Mouse (Mus musculus) bone marrow macrophage, adult 2 months (primary cell): ENCODE data around the gene Cib2.

Experiments
- CTCF ChIP-seq: IDR thresholded peaks from 2 replicates; pipeline ENCODE4 v1.5.1; 2012; ENCODE audit warnings: low read depth, mild to moderate bottlenecking, low read length, moderate library complexity
- POLR2A ChIP-seq: IDR thresholded peaks from 2 replicates; pipeline ENCODE4 v1.6.1; 2012; ENCODE audit warnings: mild to moderate bottlenecking, low read depth, low read length, borderline replicate concordance

DNA sequence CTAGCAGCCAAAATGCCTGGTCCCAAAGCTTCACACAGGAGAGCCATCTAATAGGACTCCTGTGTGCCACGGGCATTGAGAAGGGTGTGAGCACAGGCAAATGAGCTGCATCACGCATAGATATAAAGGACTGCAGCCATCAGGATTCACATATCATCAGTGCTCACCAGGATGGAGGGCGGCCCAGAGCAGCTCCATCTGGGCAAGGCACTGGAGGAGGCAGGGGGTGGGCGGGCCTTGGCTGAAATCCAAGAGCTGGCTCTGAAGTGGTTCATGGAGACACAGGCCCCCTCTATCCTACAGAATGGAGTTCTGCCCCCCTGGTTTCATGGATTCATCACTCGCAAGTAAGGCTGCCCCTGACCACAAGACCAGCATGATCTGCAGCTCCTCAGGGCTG lies 26.0 kb downstream of the Cib2 start:
- TF ChIP-seq POLR2A: no peak
- TF ChIP-seq CTCF: no peak
